Mouse (Mus musculus) olfactory bulb, adult 2 months (tissue): ENCODE data around the gene Shank3.

Experiments
- CTCF ChIP-seq: fragments of 200-500 bp; IDR thresholded peaks from 2 replicates; pipeline ENCODE4 v1.5.1; 2012; ENCODE audit warnings: low read depth, mild to moderate bottlenecking, low read length, moderate library complexity; ENCODE audit not compliant: insufficient read depth
- POLR2A ChIP-seq: fragments of 200-500 bp; IDR thresholded peaks from 2 replicates; pipeline ENCODE4 v1.6.1; 2012; ENCODE audit warnings: mild to moderate bottlenecking, low read depth, low read length, moderate library complexity; ENCODE audit not compliant: insufficient read depth

DNA sequence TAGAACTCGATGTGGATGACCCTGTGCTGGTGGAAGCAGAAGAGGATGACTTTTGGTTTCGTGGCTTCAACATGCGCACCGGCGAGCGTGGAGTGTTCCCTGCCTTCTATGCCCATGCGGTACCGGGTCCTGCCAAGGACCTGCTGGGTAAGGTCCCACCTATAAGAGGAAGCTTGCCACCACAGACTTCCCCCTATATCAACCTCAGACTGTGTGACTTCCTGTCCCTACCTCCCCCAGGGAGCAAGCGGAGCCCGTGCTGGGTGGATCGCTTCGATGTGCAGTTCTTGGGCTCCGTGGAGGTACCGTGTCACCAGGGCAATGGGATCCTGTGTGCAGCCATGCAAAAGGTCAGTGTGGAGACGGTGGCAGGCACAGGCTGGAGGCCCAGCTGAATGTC is 40.5 kb upstream of the Shank3 start:
- no peak for TF ChIP-seq CTCF
- TF ChIP-seq POLR2A = no peak
